In genomic region chr1:187606271-187607040, GRCm38 (mm10) we compare ENCODE assay signal across 11 mouse cellular contexts. TPM values are rescaled to one million over a fixed set of nuclear protein-coding genes. Genes with fewer than 3 reads are reported as not detected.
A peak's percentile ranks its signal among the peaks of the same experiment; 100 is the strongest.
DNase-seq lines count a peak whose midpoint lies in the region; ATAC-seq and TF ChIP-seq lines count a peak whose summit lies in the region.
"Had no signal": no experiment of that assay in that cellular context is flagged by ENCODE, and none has a peak within 500 bp of the region (broad histone marks: within the 10 kb centered on the region; RNA-seq: fewer than 3 reads in every experiment).

No protein-coding gene starts in this region.

- H3K4me3 ChIP-seq in lung, embryonic 15.5 days, result no peak overlapping the region
- no peak overlapping the region for H3K4me3 ChIP-seq in forebrain, embryonic 14.5 days (ENCODE audit: low read depth, low read length)
- H3K4me3 ChIP-seq in hindbrain, postnatal 0 days (ENCODE audit: low read length), result no peak overlapping the region
- H3K4me3 ChIP-seq in neural tube, embryonic 12.5 days, result no peak overlapping the region
- H3K4me3 ChIP-seq: liver, embryonic 13.5 days; megakaryocyte, embryonic 14.5 days had no signal

- no peak overlapping the region for H3K27ac ChIP-seq in lung, embryonic 15.5 days
- no peak overlapping the region for H3K27ac ChIP-seq in forebrain, embryonic 14.5 days (ENCODE audit: low read depth, low read length)
- no peak overlapping the region for H3K27ac ChIP-seq in hindbrain, postnatal 0 days
- no peak overlapping the region for H3K27ac ChIP-seq in neural tube, embryonic 12.5 days
- H3K27ac ChIP-seq: liver, embryonic 13.5 days had no signal

- TF ChIP-seq CTCF in hindbrain, postnatal 0 days (IDR thresholded peaks at IDR 0.05; ENCODE audit: low read depth), result no peak

- peaks cover 92% of the 10 kb centered on the region for H3K27me3 ChIP-seq in lung, embryonic 15.5 days
- peaks cover 77% of the 10 kb centered on the region for H3K27me3 ChIP-seq in forebrain, embryonic 14.5 days (replicated peaks; ENCODE audit: control insufficient read depth, insufficient read depth, low read length)
- peaks cover 29% of the 10 kb centered on the region for H3K27me3 ChIP-seq in hindbrain, postnatal 0 days (ENCODE audit: insufficient read depth, low read length)
- peaks cover 76% of the 10 kb centered on the region for H3K27me3 ChIP-seq in neural tube, embryonic 12.5 days (replicated peaks)

- intact Hi-C loops in left cerebral cortex, postnatal 36 days (cut with DNase I), result no loop called here
- intact Hi-C loops in left cerebral cortex, postnatal 14 days (cut with DNase I), result no loop called here

- no peaks in the 10 kb centered on the region for H3K36me3 ChIP-seq in lung, embryonic 15.5 days
- no peaks in the 10 kb centered on the region for H3K36me3 ChIP-seq in forebrain, embryonic 14.5 days (ENCODE audit: control insufficient read depth, insufficient read depth, low read length)
- no peaks in the 10 kb centered on the region for H3K36me3 ChIP-seq in hindbrain, postnatal 0 days (ENCODE audit: insufficient read depth, low read length)
- no peaks in the 10 kb centered on the region for H3K36me3 ChIP-seq in neural tube, embryonic 12.5 days
- H3K36me3 ChIP-seq: liver, embryonic 13.5 days had no signal

- no peaks in the 10 kb centered on the region for H3K9me3 ChIP-seq in lung, embryonic 15.5 days
- no peaks in the 10 kb centered on the region for H3K9me3 ChIP-seq in forebrain, embryonic 14.5 days (replicated peaks; ENCODE audit: control insufficient read depth, low read length)
- no peaks in the 10 kb centered on the region for H3K9me3 ChIP-seq in hindbrain, postnatal 0 days (ENCODE audit: low read length)
- no peaks in the 10 kb centered on the region for H3K9me3 ChIP-seq in neural tube, embryonic 12.5 days
- H3K9me3 ChIP-seq: liver, embryonic 13.5 days had no signal

- no peak for DNase-seq in lung, postnatal 10 days
- peak; percentile 19 for DNase-seq in forebrain, embryonic 14.5 days (ENCODE audit: low spot score)
- DNase-seq in hindbrain, postnatal 0 days (ENCODE audit: low spot score), result no peak
- no peak for DNase-seq in left cerebral cortex, postnatal 36 days (ENCODE audit: low spot score in 2 of 2)
- DNase-seq in left cerebral cortex, postnatal 14 days (ENCODE audit: low spot score in 2 of 2), result no peak
- no peak for DNase-seq in adrenal gland, postnatal 4 days (ENCODE audit: low spot score in 2 of 2)
- DNase-seq: liver, embryonic 13.5 days; thymus, postnatal 4 days had no signal

- peaks cover 46% of the 10 kb centered on the region for H3K4me1 ChIP-seq in lung, embryonic 15.5 days
- H3K4me1 ChIP-seq in forebrain, embryonic 14.5 days (ENCODE audit: control insufficient read depth, insufficient read depth, low read length), result peaks cover 28% of the 10 kb centered on the region
- peaks cover 15% of the 10 kb centered on the region; the same call in 1 of the 2 replicates for H3K4me1 ChIP-seq in hindbrain, postnatal 0 days (ENCODE audit: insufficient read depth, low read length)
- peaks cover 63% of the 10 kb centered on the region for H3K4me1 ChIP-seq in neural tube, embryonic 12.5 days

- no peak for ATAC-seq in lung, embryonic 15.5 days (ENCODE audit: borderline replicate concordance, extremely low read depth, low FRiP score, low TSS enrichment)
- ATAC-seq in forebrain, embryonic 14.5 days, result no peak
- ATAC-seq in hindbrain, postnatal 0 days, result no peak
- no peak for ATAC-seq in neural tube, embryonic 12.5 days (ENCODE audit: low FRiP score, low read depth)

- no peak overlapping the region for H3K9ac ChIP-seq in lung, embryonic 15.5 days
- no peak overlapping the region for H3K9ac ChIP-seq in forebrain, embryonic 14.5 days (ENCODE audit: low read length)
- H3K9ac ChIP-seq in hindbrain, postnatal 0 days (replicated peaks; ENCODE audit: low read length), result no peak overlapping the region
- H3K9ac ChIP-seq in neural tube, embryonic 12.5 days, result no peak overlapping the region
- H3K9ac ChIP-seq: liver, embryonic 13.5 days had no signal

- 4% methylated on average over 23 of the region's 23 CpGs for WGBS in lung, embryonic 15.5 days
- 2% methylated on average over 23 of the region's 23 CpGs for WGBS in forebrain, embryonic 14.5 days
- 9% methylated on average over 23 of the region's 23 CpGs for WGBS in hindbrain, postnatal 0 days
- WGBS in neural tube, embryonic 12.5 days, result 3% methylated on average over 23 of the region's 23 CpGs

- H3K4me2 ChIP-seq in lung, embryonic 15.5 days, result 0 out of 2 replicates have a peak overlapping the region, but pooled peaks have one; percentile 4
- 0 out of 2 replicates have a peak overlapping the region, but pooled peaks have one; percentile 7 for H3K4me2 ChIP-seq in forebrain, embryonic 14.5 days (ENCODE audit: low read length)
- H3K4me2 ChIP-seq in hindbrain, postnatal 0 days (ENCODE audit: low read depth, low read length), result peak overlapping the region; percentile 19; the same call in 1 of the 2 replicates
- peak overlapping the region; percentile 88 for H3K4me2 ChIP-seq in neural tube, embryonic 12.5 days (replicated peaks)
- H3K4me2 ChIP-seq: liver, embryonic 13.5 days had no signal

RNA-seq across cellular contexts. Expression of gene Esrrg, which starts 2.1 kb away (rescaled TPM):
- 0.98 and 2.1 TPM in 2 replicates for polyA plus RNA-seq in lung, embryonic 15.5 days (2015; fragmentation: Nextera tagmentation; extraction: Ambion mirVana)
- polyA plus RNA-seq in forebrain, embryonic 14.5 days (2014; fragmentation: Nextera tagmentation; extraction: Ambion mirVana), result 9.8 and 10.0 TPM in 2 replicates
- 41.6 and 51.6 TPM in 2 replicates for total RNA-seq in hindbrain, postnatal 0 days (2014; rRNA removed)
- 25.7 and 28.0 TPM in 2 replicates for polyA plus RNA-seq in hindbrain, postnatal 0 days (2015; fragmentation: Nextera tagmentation; extraction: Ambion mirVana)
- polyA plus RNA-seq in neural tube, embryonic 12.5 days (2016; fragmentation: Nextera tagmentation; extraction: Ambion mirVana), result 15.4 and 17.8 TPM in 2 replicates
- 10 to 100 TPM; 29.8 to 30.6 TPM for total RNA-seq in left cerebral cortex, postnatal 36 days (2021)
- 10 to 100 TPM; 21.6 to 25.1 TPM for total RNA-seq in left cerebral cortex, postnatal 14 days (2021)
- 10 to 100 TPM; 20.0 to 27.2 TPM for total RNA-seq in adrenal gland, postnatal 4 days (2021)

Comparison
In these comparisons a context has a peak if more than half of its experiments do, and no peak if none do; other contexts are left out.
1. H3K4me2 ChIP-seq: peak in every context shown above with its lines; median percentile 88 in neural tube, embryonic 12.5 days; 19 in hindbrain, postnatal 0 days; 7 in forebrain, embryonic 14.5 days; 4 in lung, embryonic 15.5 days.